22 mouse cellular contexts compared by ENCODE assay signal in the genomic region with DNA sequence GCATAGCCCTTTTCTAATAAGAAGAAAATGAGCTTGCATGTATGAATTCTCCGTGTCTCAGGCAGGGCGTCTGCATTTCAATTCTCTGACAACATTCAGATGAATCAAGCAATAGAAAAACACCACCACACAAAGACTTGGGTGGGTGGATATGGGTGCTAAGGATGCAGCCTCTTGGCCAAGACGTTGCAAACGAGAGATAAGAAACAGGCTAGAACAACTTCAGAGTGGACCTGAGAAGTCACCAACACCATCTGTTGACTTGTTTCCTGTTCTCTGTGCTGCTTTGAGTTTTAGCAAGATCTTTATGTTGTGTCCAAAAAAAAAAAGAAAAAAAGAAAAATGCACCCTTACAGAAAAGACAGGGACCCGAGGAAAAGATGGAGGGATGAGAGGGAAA.
A peak's percentile ranks its signal among the peaks of the same experiment; 100 is the strongest.
DNase-seq lines count a peak whose midpoint lies in the region; ATAC-seq and TF ChIP-seq lines count a peak whose summit lies in the region.
"Had no signal": no experiment of that assay in that cellular context is flagged by ENCODE, and none has a peak within 500 bp of the region (broad histone marks: within the 10 kb centered on the region; RNA-seq: fewer than 3 reads in every experiment).

No protein-coding gene starts in this region.

- WGBS in heart, adult 2 months = 54% methylated on average over 5 of the region's 5 CpGs
- WGBS in liver, embryonic 11.5 days = 48% methylated on average over 5 of the region's 5 CpGs
- WGBS in liver, postnatal 0 days (ENCODE audit: insufficient replicate concordance) = 38% methylated on average over 5 of the region's 5 CpGs
- 9% methylated on average over 5 of the region's 5 CpGs for WGBS in liver, embryonic 13.5 days (ENCODE audit: insufficient replicate concordance)

- H3K4me1 ChIP-seq in heart, adult 2 months (ENCODE audit: control insufficient read depth, insufficient read depth, low read length) = no peaks in the 10 kb centered on the region
- H3K4me1 ChIP-seq in liver, embryonic 11.5 days (replicated peaks; ENCODE audit: control insufficient read depth, insufficient read depth, low read length) = peaks cover 13% of the 10 kb centered on the region
- peaks cover 5% of the 10 kb centered on the region; the same call in 1 of the 2 replicates for H3K4me1 ChIP-seq in liver, postnatal 0 days (ENCODE audit: insufficient read depth)
- H3K4me1 ChIP-seq in liver, embryonic 13.5 days (replicated peaks) = peaks cover 30% of the 10 kb centered on the region

- H3K79me2 ChIP-seq in heart, adult 2 months (replicated peaks; ENCODE audit: control insufficient read depth, insufficient read depth, low read length) = no peaks in the 10 kb centered on the region

- no peak for TF ChIP-seq CTCF in heart, adult 2 months (IDR thresholded peaks at IDR 0.05)
- TF ChIP-seq CTCF in liver, postnatal 0 days (IDR thresholded peaks at IDR 0.05; ENCODE audit: low read depth) = no peak

- peak; percentile 1 for DNase-seq in heart, adult 11 months
- no peak for DNase-seq in heart, adult 2 months
- DNase-seq in liver, embryonic 11.5 days (ENCODE audit: low spot score) = no peak
- no peak for DNase-seq in liver, postnatal 0 days
- no peak for DNase-seq in liver, embryonic 13.5 days
- DNase-seq in layer of hippocampus, adult 11-12 months (ENCODE audit: low spot score) = no peak
- no peak for DNase-seq in lung, postnatal 25 days (ENCODE audit: low spot score)
- DNase-seq: adrenal gland, adult 8-10 months; adrenal gland, postnatal 25 days; cerebellum, adult 18-20 months; cerebellum, adult 9-10 months; cerebellum, postnatal 25 days; gastrocnemius, postnatal 10 days; gastrocnemius, postnatal 36 days had no signal

- ATAC-seq in liver, embryonic 11.5 days (replicated peaks; ENCODE audit: low FRiP score) = peak; percentile 73
- ATAC-seq in liver, postnatal 0 days = no peak
- ATAC-seq in liver, embryonic 13.5 days (ENCODE audit: low read depth) = peak; percentile 68
- peak; percentile 74 for ATAC-seq in megakaryocyte-erythroid progenitor cell, adult 5-6 weeks (replicated peaks; ENCODE audit: low FRiP score, low TSS enrichment, poor library complexity, severe bottlenecking)
- ATAC-seq: activated CD4-positive, CD25-positive, alpha-beta regulatory T cell, adult 4 months; forebrain, embryonic 13.5 days; forebrain, embryonic 16.5 days had no signal

- H3K27me3 ChIP-seq in heart, adult 2 months (ENCODE audit: control insufficient read depth, insufficient read depth, low read length) = no peaks in the 10 kb centered on the region
- no peaks in the 10 kb centered on the region for H3K27me3 ChIP-seq in liver, embryonic 11.5 days (replicated peaks; ENCODE audit: control insufficient read depth, insufficient read depth, low read length)
- no peaks in the 10 kb centered on the region for H3K27me3 ChIP-seq in liver, postnatal 0 days (ENCODE audit: insufficient read depth, low read length)
- H3K27me3 ChIP-seq in liver, embryonic 13.5 days = no peaks in the 10 kb centered on the region
- H3K27me3 ChIP-seq: forebrain, embryonic 13.5 days; heart, embryonic 13.5 days; hindbrain, embryonic 15.5 days had no signal

- H3K4me3 ChIP-seq in heart, adult 2 months = no peak overlapping the region
- no peak overlapping the region for H3K4me3 ChIP-seq in liver, embryonic 11.5 days (ENCODE audit: low read depth, low read length)
- H3K4me3 ChIP-seq in liver, postnatal 0 days (ENCODE audit: low read depth, low read length) = no peak overlapping the region
- no peak overlapping the region for H3K4me3 ChIP-seq in liver, embryonic 13.5 days (replicated peaks)
- H3K4me3 ChIP-seq: forebrain, embryonic 10.5 days; forebrain, embryonic 13.5 days; heart, embryonic 13.5 days; hindbrain, embryonic 10.5 days; hindbrain, embryonic 15.5 days had no signal

- TF ChIP-seq EP300 in heart, adult 2 months (IDR thresholded peaks at IDR 0.05; ENCODE audit: insufficient read depth, low read depth, low read length) = no peak
- no peak for TF ChIP-seq EP300 in liver, postnatal 0 days (IDR thresholded peaks at IDR 0.05; ENCODE audit: low read depth)

- no peak for TF ChIP-seq POLR2A in heart, adult 2 months (IDR thresholded peaks at IDR 0.05; ENCODE audit: insufficient read depth, low read depth, low read length)

- H3K27ac ChIP-seq in heart, adult 2 months = no peak overlapping the region
- no peak overlapping the region for H3K27ac ChIP-seq in liver, embryonic 11.5 days (ENCODE audit: low read depth, low read length)
- no peak overlapping the region for H3K27ac ChIP-seq in liver, postnatal 0 days (ENCODE audit: low read depth)
- H3K27ac ChIP-seq in liver, embryonic 13.5 days = no peak overlapping the region
- H3K27ac ChIP-seq: forebrain, embryonic 10.5 days; forebrain, embryonic 13.5 days; heart, embryonic 13.5 days; hindbrain, embryonic 10.5 days; hindbrain, embryonic 15.5 days had no signal

- no peaks in the 10 kb centered on the region for H3K9me3 ChIP-seq in liver, embryonic 11.5 days (ENCODE audit: control insufficient read depth, low read length)
- no peaks in the 10 kb centered on the region for H3K9me3 ChIP-seq in liver, postnatal 0 days (ENCODE audit: low read length)
- H3K9me3 ChIP-seq in liver, embryonic 13.5 days (replicated peaks) = no peaks in the 10 kb centered on the region
- H3K9me3 ChIP-seq: forebrain, embryonic 10.5 days; forebrain, embryonic 13.5 days; heart, embryonic 13.5 days; hindbrain, embryonic 10.5 days; hindbrain, embryonic 15.5 days had no signal

- no peaks in the 10 kb centered on the region for H3K36me3 ChIP-seq in heart, adult 2 months (ENCODE audit: control insufficient read depth, insufficient read depth, low read length)
- no peaks in the 10 kb centered on the region for H3K36me3 ChIP-seq in liver, embryonic 11.5 days (ENCODE audit: control insufficient read depth, insufficient read depth, low read length)
- H3K36me3 ChIP-seq in liver, postnatal 0 days (replicated peaks; ENCODE audit: insufficient read depth, low read length) = no peaks in the 10 kb centered on the region
- H3K36me3 ChIP-seq in liver, embryonic 13.5 days = no peaks in the 10 kb centered on the region
- H3K36me3 ChIP-seq: forebrain, embryonic 10.5 days; heart, embryonic 13.5 days; hindbrain, embryonic 10.5 days; hindbrain, embryonic 15.5 days had no signal

- peak overlapping the region; percentile 15 for H3K4me2 ChIP-seq in liver, embryonic 11.5 days
- no peak overlapping the region for H3K4me2 ChIP-seq in liver, postnatal 0 days (ENCODE audit: low read depth, low read length)
- no peak overlapping the region for H3K4me2 ChIP-seq in liver, embryonic 13.5 days
- H3K4me2 ChIP-seq: forebrain, embryonic 13.5 days; heart, embryonic 13.5 days; hindbrain, embryonic 15.5 days had no signal

- intact Hi-C loops in heart, adult 2 months (cut with DNase I) = no loop called here

- H3K9ac ChIP-seq in heart, adult 2 months (ENCODE audit: low read depth, low read length) = no peak overlapping the region
- no peak overlapping the region for H3K9ac ChIP-seq in liver, embryonic 11.5 days (ENCODE audit: low read depth, low read length)
- no peak overlapping the region for H3K9ac ChIP-seq in liver, postnatal 0 days (replicated peaks)
- H3K9ac ChIP-seq in liver, embryonic 13.5 days = no peak overlapping the region
- H3K9ac ChIP-seq: forebrain, embryonic 13.5 days; heart, embryonic 13.5 days; hindbrain, embryonic 15.5 days had no signal
